Mouse (Mus musculus): ENCODE results near the gene Tbc1d2. TPM values are rescaled to one million over a fixed set of nuclear protein-coding genes. Genes with fewer than 3 reads are reported as not detected.

The Tbc1d2 gene
- polyA plus RNA-seq, 1 experiment, result 1.0 TPM

DNA sequence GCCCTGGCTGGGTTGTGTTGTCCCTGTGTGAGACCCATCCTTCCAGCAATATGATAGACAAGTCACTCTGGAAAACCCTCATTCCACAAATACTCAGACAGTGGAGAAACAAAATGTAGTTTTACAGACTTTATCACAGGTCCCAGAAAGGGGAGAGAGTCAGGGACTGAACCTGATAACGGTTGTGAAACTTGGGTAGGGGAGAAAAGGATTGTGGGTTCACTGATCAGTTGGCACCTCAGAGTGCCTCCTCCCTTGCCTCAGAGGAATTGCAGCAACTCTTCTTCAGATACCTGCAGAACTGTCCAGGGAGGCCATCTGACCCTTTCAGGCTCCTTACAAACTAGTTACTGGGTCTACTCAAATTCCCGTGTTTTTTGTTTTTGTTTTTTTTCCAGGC is 17.5 kb downstream of the Tbc1d2 start:
- 72% methylated on average over 2 of the region's 2 CpGs for WGBS
- no peak for DNase-seq (ENCODE audit: low read depth in 1 of 2, low spot score in 2 of 2)
- Histone ChIP-seq H3K4me1 (ENCODE audit: control insufficient read depth, insufficient read depth, insufficient read length) (peaks cover 2% of the 10 kb centered on the region; the same call in 1 of the 2 replicates), H3K27ac (ENCODE audit: insufficient read depth, low read length) (no peak overlapping the region), H3K27me3 (ENCODE audit: control insufficient read depth, insufficient read depth, low read length) (no peaks in the 10 kb centered on the region), H3K4me3 (ENCODE audit: extremely low read depth, insufficient read depth, insufficient read length) (no peak overlapping the region), H3K36me3 (ENCODE audit: control insufficient read depth, insufficient read depth, low read length) (no peaks in the 10 kb centered on the region)
- TF ChIP-seq CTCF (IDR thresholded peaks at IDR 0.05; ENCODE audit: extremely low read depth, insufficient read depth, insufficient read length, insufficient replicate concordance) (no peak), POLR2A (IDR thresholded peaks at IDR 0.05; ENCODE audit: low read depth, low read length) (no peak)

DNA sequence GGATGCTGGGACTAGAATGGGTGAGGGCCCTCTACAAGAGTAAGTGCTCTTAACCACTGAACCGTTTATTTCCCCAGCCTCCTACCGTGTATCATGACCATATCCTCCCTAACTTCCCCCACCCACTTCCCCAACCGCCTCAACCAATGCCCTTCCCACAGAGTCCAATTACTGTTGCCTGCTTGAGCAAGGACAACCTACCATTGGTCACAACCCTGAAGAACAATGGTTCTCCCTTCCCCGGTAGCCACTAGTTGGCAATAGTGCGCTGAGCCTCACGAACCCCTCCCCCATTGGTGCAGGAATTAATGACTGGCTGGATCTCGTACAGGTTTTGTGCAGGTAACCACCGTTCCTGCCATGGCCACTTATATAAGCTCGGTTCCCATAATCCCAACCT is 19.6 kb downstream of the Tbc1d2 start:
- peaks cover 2% of the 10 kb centered on the region; the same call in 1 of the 2 replicates for H3K4me1 ChIP-seq (ENCODE audit: control insufficient read depth, insufficient read depth, insufficient read length)
- no peak for DNase-seq (ENCODE audit: low read depth in 1 of 2, low spot score in 2 of 2)
- no peak overlapping the region for H3K4me3 ChIP-seq (ENCODE audit: extremely low read depth, insufficient read depth, insufficient read length)
- TF ChIP-seq POLR2A (IDR thresholded peaks at IDR 0.05; ENCODE audit: low read depth, low read length), result no peak
- no peak for TF ChIP-seq CTCF (IDR thresholded peaks at IDR 0.05; ENCODE audit: extremely low read depth, insufficient read depth, insufficient read length, insufficient replicate concordance)
- no peaks in the 10 kb centered on the region for H3K27me3 ChIP-seq (ENCODE audit: control insufficient read depth, insufficient read depth, low read length)
- 44% methylated on average over 9 of the region's 9 CpGs for WGBS
- no peaks in the 10 kb centered on the region for H3K36me3 ChIP-seq (ENCODE audit: control insufficient read depth, insufficient read depth, low read length)
- no peak overlapping the region for H3K27ac ChIP-seq (ENCODE audit: insufficient read depth, low read length)

DNA sequence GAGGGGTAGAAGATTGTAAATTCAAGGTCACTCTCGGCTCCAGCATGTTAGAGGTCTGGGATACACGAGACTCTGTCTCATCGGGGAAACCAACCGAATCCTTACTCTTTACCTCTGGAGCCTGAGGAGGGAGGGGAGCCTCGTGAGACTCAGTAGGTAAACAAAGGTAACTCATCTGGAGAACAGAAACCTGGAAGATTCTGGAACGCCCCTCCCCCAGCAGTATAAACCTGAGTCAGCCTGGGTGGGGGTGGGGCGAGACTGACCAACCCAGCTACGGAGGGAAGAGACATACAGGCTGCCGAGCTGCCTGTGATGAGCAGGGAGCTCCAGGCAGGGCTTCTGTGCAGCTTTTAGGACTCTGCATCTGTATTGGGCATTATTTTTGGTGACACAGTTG is 21.1 kb downstream of the Tbc1d2 start:
- Histone ChIP-seq H3K36me3 (ENCODE audit: control insufficient read depth, insufficient read depth, low read length) (no peaks in the 10 kb centered on the region), H3K4me1 (ENCODE audit: control insufficient read depth, insufficient read depth, insufficient read length) (peaks cover 2% of the 10 kb centered on the region; the same call in 1 of the 2 replicates), H3K4me3 (ENCODE audit: extremely low read depth, insufficient read depth, insufficient read length) (no peak overlapping the region), H3K27ac (ENCODE audit: insufficient read depth, low read length) (no peak overlapping the region), H3K27me3 (ENCODE audit: control insufficient read depth, insufficient read depth, low read length) (no peaks in the 10 kb centered on the region)
- TF ChIP-seq CTCF (IDR thresholded peaks at IDR 0.05; ENCODE audit: extremely low read depth, insufficient read depth, insufficient read length, insufficient replicate concordance) (no peak), POLR2A (IDR thresholded peaks at IDR 0.05; ENCODE audit: low read depth, low read length) (no peak)
- 85% methylated on average over 9 of the region's 9 CpGs for WGBS
- DNase-seq (ENCODE audit: low read depth in 1 of 2, low spot score in 2 of 2), result no peak

DNA sequence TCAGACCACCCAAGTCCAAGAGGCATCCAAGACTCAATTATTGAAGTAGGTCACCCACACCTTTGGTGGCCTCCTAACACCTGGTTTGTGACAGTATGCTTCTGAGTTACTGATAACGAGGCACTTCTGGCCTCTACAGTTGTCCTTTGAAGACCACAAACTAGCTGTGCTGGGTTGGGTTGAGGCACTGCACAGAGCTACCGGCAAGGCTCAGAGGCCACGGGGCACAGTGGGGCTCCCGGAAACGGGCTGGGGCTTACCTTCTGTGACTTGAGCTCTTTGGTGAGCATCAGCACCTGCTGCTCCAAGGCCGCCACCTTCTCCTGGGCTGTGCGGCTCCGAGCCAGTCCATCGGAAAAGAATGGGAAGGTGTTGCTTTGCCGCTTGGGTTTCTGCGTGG is 21.9 kb downstream of the Tbc1d2 start:
- WGBS, result 89% methylated on average over 11 of the region's 11 CpGs
- no peak for TF ChIP-seq CTCF (IDR thresholded peaks at IDR 0.05; ENCODE audit: extremely low read depth, insufficient read depth, insufficient read length, insufficient replicate concordance)
- TF ChIP-seq POLR2A (IDR thresholded peaks at IDR 0.05; ENCODE audit: low read depth, low read length), result no peak
- H3K36me3 ChIP-seq (ENCODE audit: control insufficient read depth, insufficient read depth, low read length), result no peaks in the 10 kb centered on the region
- peaks cover 2% of the 10 kb centered on the region; the same call in 1 of the 2 replicates for H3K4me1 ChIP-seq (ENCODE audit: control insufficient read depth, insufficient read depth, insufficient read length)
- no peak overlapping the region for H3K27ac ChIP-seq (ENCODE audit: insufficient read depth, low read length)
- H3K4me3 ChIP-seq (ENCODE audit: extremely low read depth, insufficient read depth, insufficient read length), result no peak overlapping the region
- H3K27me3 ChIP-seq (ENCODE audit: control insufficient read depth, insufficient read depth, low read length), result no peaks in the 10 kb centered on the region
- no peak for DNase-seq (ENCODE audit: low read depth in 1 of 2, low spot score in 2 of 2)

DNA sequence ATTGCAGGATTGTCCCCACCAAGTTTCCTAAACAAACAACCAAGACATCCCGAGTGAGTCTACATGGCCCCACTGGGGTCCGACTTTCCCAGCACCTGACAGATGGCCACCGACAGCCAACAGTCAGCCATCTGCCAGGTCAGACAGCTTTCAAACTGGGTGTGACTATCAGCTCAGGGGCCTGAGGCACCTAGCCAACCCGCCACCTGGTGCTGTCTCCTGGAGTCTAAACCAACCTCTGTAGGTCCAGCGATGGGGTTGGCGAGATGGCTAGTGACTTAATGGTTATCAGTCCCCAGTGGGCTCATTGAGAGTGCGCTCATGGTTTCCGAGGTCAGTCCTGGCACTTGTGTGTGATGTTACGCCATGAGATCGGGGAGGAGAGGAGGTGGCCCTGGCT is 24.9 kb downstream of the Tbc1d2 start:
- TF ChIP-seq POLR2A (IDR thresholded peaks at IDR 0.05; ENCODE audit: low read depth, low read length), result no peak
- no peak for TF ChIP-seq CTCF (IDR thresholded peaks at IDR 0.05; ENCODE audit: extremely low read depth, insufficient read depth, insufficient read length, insufficient replicate concordance)
- Histone ChIP-seq H3K4me1 (ENCODE audit: control insufficient read depth, insufficient read depth, insufficient read length) (peaks cover under 1% of the 10 kb centered on the region; the same call in 1 of the 2 replicates), H3K27me3 (ENCODE audit: control insufficient read depth, insufficient read depth, low read length) (no peaks in the 10 kb centered on the region), H3K36me3 (ENCODE audit: control insufficient read depth, insufficient read depth, low read length) (no peaks in the 10 kb centered on the region), H3K4me3 (ENCODE audit: extremely low read depth, insufficient read depth, insufficient read length) (no peak overlapping the region), H3K27ac (ENCODE audit: insufficient read depth, low read length) (no peak overlapping the region)
- WGBS, result 84% methylated on average over 10 of the region's 10 CpGs
- DNase-seq (ENCODE audit: low read depth in 1 of 2, low spot score in 2 of 2), result no peak

DNA sequence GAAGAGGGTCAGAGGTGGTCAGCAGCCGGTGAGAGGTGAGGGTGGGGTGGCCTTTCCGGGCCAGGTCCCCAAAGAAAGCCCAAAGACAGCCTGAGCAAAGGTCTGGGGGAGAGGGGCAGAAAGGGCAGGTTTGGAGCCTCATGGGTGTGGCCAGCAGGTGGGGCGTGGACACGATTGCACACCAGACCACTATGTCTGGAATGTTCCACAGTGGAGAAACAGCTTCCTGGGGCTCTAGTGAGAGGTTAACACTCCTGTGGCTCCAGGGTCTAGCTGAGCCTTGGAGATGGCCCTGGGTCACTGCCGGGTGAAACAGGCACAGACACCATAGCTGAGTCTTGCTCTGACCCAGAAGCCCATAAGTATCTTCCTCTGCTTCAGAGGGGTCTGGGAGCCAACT is 27.0 kb downstream of the Tbc1d2 start:
- WGBS, result 87% methylated on average over 5 of the region's 5 CpGs
- no peak for DNase-seq (ENCODE audit: low read depth in 1 of 2, low spot score in 2 of 2)
- no peaks in the 10 kb centered on the region for H3K4me1 ChIP-seq (ENCODE audit: control insufficient read depth, insufficient read depth, insufficient read length)
- no peaks in the 10 kb centered on the region for H3K27me3 ChIP-seq (ENCODE audit: control insufficient read depth, insufficient read depth, low read length)
- TF ChIP-seq POLR2A (IDR thresholded peaks at IDR 0.05; ENCODE audit: low read depth, low read length), result no peak
- no peak for TF ChIP-seq CTCF (IDR thresholded peaks at IDR 0.05; ENCODE audit: extremely low read depth, insufficient read depth, insufficient read length, insufficient replicate concordance)
- no peaks in the 10 kb centered on the region for H3K36me3 ChIP-seq (ENCODE audit: control insufficient read depth, insufficient read depth, low read length)
- no peak overlapping the region for H3K4me3 ChIP-seq (ENCODE audit: extremely low read depth, insufficient read depth, insufficient read length)
- H3K27ac ChIP-seq (ENCODE audit: insufficient read depth, low read length), result no peak overlapping the region

DNA sequence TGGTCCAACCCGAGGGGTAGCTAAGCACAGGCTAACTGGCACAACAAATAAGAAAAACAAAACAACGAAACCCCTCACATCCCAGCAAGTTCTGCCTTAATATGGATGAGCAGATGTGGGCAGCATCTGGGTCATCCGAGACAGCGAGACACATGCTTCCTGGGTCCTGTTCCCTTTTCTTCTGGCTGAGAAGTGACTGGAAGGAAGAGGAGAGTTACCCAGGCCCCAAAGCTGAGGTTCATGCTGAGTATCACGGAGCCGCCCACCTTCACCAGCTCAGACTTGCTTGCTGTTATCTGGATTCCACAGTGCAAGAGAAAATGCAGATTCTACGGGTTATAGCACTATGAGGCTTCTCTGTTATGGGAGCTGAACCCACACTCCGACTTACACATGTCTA is 29.1 kb downstream of the Tbc1d2 start:
- WGBS, result 70% methylated on average over 8 of the region's 8 CpGs
- no peaks in the 10 kb centered on the region for H3K27me3 ChIP-seq (ENCODE audit: control insufficient read depth, insufficient read depth, low read length)
- no peaks in the 10 kb centered on the region for H3K4me1 ChIP-seq (ENCODE audit: control insufficient read depth, insufficient read depth, insufficient read length)
- no peaks in the 10 kb centered on the region for H3K36me3 ChIP-seq (ENCODE audit: control insufficient read depth, insufficient read depth, low read length)
- DNase-seq (ENCODE audit: low read depth in 1 of 2, low spot score in 2 of 2), result no peak
- H3K4me3 ChIP-seq (ENCODE audit: extremely low read depth, insufficient read depth, insufficient read length), result no peak overlapping the region
- H3K27ac ChIP-seq (ENCODE audit: insufficient read depth, low read length), result no peak overlapping the region
- no peak for TF ChIP-seq CTCF (IDR thresholded peaks at IDR 0.05; ENCODE audit: extremely low read depth, insufficient read depth, insufficient read length, insufficient replicate concordance)
- TF ChIP-seq POLR2A (IDR thresholded peaks at IDR 0.05; ENCODE audit: low read depth, low read length), result no peak

All from spleen, adult 2 months (tissue).